Mouse (Mus musculus) natural killer cell, adult 2 months (primary cell): Measurements from ENCODE around the gene Tmem179b.
"Not testable (repeated sequence)": the region's sequence is repeated elsewhere in the genome, so short reads cannot be mapped to it uniquely, and the experiment has no call there.

Source experiments
- DNase-seq, 2 experiments: peaks; one replicate each; pipeline ENCODE4 v3.0.0; 2022; ENCODE audit warnings: low spot score in 2 of 2

The Tmem179b gene

GRCm38 (mm10) chr19:8734334-8734733 is 39.9 kb downstream of the Tmem179b start:
- no peak for DNase-seq

- not testable (repeated sequence) for DNase-seq
Measured at GRCm38 (mm10) chr19:8728335-8729099, 45.8 kb downstream of the Tmem179b start.

GRCm38 (mm10) chr19:8727495-8728114 is 46.7 kb downstream of the Tmem179b start:
- DNase-seq, result no peak

GRCm38 (mm10) chr19:8726609-8727390 is 47.5 kb downstream of the Tmem179b start:
- no peak for DNase-seq

DNA sequence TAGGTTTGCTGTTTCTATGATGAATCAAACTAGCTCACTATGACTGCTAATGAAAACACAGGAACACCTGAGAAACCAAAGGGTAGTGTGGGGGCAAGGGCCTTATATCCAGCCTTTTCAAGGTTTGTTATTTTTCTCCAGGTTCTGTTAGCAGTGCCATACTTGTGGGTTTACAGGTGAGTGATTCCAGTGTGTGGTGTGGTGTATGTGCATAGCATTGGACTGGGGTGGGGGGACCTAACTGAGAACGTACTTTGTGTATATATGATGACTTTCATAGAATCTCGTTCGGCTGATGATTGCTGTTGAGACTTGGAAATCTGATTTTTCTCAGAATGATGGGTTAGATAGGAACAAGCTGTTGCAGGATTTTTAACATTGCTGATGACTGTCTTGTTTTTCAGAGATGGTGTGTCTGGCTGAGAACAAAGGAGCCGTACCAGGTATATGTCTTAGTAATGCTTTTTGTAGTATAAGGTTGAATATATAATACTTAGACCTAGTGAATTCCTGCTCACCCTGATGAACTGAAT is 49.1 kb downstream of the Tmem179b start:
- DNase-seq, result no peak

DNA sequence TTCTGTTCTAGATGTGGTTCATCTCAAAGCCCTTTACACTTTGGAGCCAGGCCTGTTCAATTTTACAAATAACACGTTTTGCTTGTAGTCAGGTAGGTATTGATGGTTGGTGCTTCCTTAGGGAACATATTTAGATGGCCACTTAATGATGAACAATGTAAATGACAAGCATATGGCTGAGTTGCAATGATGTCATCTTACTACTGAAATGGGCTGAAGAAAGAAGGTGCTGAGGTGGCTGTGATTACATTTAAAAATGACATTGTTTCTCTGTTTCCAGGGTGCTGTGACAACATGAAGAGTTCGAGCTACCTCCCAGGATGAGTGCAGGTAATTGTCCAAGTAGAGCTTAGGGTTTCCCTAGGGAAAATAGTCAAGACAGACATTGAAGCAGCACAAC is 49.9 kb downstream of the Tmem179b start:
- DNase-seq, result no peak

DNA sequence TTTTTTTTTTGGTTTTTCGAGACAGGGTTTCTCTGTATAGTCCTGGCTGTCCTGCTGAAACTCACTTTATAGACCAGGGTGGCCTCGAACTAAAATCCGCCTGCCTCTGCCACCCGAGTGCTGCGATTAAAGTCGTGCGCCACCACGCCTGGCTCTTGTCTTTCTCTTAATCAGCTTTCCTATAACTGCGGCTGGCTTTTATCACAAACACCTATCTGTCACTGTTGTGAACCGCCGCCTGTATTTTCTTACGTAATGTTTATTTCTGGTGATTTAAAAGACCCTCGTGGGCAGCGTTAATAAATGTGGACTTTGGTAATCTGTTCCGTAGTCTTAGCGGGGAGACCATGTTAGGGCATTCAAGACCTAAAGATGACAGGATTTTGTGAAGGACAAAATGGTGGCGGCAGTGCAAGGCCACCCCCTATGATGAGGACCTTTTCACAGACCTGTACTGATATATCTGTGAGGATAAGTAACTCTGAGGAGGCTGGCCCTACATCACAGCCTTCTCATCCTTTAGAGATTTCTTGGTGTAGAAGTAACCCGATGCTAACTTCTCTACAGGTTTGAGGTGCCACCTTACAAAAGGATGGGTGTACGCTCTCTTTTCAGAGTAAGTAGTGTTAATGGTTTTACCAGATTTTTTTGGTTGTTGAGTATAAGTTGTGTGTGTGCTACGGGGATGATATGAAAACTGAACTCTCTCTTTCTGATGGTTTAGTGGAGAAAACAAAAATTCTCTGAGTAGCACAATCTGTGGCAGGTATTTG is 50.5 kb downstream of the Tmem179b start:
- DNase-seq, result peak in 1 of 2 experiments; percentile 28

DNA sequence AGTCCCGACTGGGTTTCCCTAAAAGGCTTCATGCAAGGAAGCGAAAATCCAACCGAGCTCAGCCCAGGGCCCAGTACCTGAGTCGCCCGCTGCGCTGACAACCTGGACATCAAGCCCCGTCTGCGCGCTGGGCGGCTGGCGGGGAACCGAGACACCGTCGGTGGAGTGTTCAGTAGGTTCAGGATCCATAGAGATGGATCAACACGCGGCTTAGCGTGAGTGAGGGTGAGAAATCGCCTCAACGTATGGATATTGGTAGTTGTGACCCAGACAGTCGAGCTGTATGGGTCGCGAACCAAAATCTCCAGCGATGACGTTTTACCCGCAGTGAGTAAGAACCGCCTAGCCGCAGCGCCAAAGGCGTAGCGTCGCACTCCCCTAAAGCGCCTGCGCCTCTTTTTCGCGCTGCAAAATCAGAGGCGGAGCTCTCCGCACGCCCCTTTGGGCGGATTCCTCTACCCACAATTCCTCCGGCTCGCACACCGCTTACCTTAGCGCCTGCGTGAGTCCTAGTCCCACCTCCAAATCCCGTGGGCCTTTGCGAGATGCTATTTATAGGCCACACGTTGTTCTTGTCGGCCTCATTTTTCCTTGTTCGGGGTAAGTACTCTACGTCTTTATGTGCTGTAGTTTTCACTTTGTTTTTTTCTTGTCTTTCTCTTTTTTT is 51.2 kb downstream of the Tmem179b start, which contains the start of gene Slc3a2:
Gene Slc3a2 (minus strand): TSS at position 463 of the 667 bp plus-strand sequence.
- peak; percentile 97 to 98 for DNase-seq

DNA sequence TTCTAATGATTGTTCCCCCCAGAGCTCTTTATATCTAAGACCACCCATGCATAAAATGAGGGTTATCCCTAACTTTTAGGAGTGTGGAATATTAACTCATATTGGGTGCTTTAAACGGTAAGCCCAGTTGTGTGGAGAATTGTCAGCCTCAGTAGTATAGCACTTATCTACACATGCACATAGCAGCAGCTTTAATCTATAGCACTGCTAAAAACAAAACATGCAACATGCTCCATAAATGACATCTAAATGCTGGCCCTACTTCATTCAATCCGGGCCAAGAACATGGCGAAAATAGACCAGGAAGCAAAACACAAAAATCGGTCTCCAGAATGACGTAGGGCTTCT is 51.7 kb downstream of the Tmem179b start:
- no peak for DNase-seq
